Mouse (Mus musculus): ENCODE results near the gene Kdm6b.

DNA sequence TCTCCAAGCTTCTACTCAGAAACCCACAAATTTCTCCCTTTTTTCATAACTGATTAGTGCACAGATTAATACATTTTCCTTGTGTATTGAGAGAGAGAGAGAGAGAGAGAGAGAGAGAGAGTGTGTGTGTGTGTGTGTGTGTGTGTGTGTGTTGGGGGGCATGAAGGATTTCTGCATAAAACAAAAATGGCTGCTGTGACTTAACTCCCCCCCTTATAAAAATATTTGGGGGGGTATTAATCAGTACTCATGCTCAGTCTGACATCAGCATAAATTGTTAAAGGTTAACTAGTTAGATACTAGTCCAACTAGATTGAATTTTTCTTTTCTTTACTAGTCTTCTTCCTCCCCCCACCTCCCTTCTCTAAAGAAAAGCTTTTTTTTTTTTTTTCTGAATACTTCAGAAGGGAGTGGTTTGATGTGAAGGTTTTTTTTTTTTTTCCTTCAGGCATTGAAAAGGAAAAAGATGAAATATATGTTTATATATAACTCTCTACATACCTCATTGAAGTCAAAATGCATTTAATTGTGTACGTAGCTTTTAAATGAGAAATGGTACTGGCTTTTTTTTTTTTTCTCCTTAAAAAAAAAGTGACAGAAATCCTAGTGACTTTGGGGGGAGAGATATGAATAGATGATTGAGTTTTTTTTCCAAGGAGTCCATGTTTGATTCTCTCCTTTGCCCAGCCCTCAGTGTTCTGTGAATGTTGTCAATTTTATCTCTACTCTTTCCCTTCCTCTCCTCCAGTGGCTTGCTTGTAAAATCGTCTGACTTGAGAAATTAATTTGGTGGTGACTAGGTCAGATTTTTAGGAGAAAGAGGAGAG lies 43.3 kb downstream of the Kdm6b start:
- TF ChIP-seq CTCF (IDR thresholded peaks at IDR 0.05; ENCODE audit: low read depth), result no peak
- no peak for TF ChIP-seq EP300 (optimal IDR thresholded peaks at IDR 0.05)
